Mouse (Mus musculus): ENCODE results near the gene Btbd19. TPM values are rescaled to one million over a fixed set of nuclear protein-coding genes. Genes with fewer than 3 reads are reported as not detected.
A peak's percentile ranks its signal among the peaks of the same experiment; 100 is the strongest.

Btbd19 gene
- polyA plus RNA-seq, 1 experiment from 2014 or later, result 6.2 TPM

DNA sequence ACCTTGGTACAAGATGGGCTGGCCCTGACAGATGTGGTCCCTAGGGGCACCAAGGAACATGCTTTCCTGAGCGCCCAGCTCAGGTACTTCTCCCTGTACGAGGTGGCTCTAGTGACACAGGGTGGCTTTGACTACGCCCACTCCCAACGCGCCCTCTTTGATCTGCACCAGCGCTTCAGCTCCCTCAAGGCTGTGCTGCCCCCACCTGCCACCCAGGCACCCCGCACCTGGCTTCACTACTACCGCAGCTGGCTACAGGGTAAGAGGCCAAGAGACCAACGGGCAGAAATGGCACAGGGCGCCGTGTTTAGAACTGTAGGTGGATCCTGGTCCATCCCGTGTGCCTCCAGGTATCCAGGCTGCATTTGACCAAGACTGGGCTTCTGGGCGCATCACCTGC, 15.3 kb downstream of the Btbd19 start:
- Histone ChIP-seq H3K9ac (no peak overlapping the region), H3K27ac (no peak overlapping the region)

DNA sequence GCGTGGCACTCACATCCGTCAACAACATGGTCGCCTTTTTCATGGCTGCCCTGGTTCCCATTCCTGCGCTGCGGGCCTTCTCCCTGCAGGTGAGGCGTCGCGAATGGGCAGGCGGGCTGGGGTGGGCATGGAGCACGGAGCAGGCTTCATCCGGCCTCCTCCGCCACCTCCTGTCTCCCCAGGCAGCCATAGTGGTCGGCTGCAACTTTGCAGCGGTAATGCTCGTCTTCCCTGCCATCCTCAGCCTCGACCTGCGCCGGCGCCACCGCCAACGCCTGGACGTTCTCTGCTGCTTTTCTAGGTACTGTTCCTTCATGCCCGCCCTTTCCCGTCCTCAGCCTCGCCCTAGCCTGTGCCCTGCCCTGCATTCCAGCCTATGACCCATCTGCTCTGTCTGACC, 16.2 kb downstream of the Btbd19 start:
- no peaks in the 10 kb centered on the region for H3K9me3 ChIP-seq
- no peak overlapping the region for H3K4me3 ChIP-seq
- 93% methylated on average over 25 of the region's 25 CpGs for WGBS
- H3K9ac ChIP-seq, result no peak overlapping the region
- H3K4me1 ChIP-seq, result peaks cover 16% of the 10 kb centered on the region
- no peak for ATAC-seq (ENCODE audit: insufficient number of reproducible peaks, insufficient read depth, low FRiP score, low TSS enrichment, low read depth)
- H3K4me2 ChIP-seq, result no peak overlapping the region
- no peak overlapping the region for H3K27ac ChIP-seq
- H3K36me3 ChIP-seq, result peaks cover 58% of the 10 kb centered on the region
- no peaks in the 10 kb centered on the region; the same call in 1 of the 2 replicates for H3K27me3 ChIP-seq

More for the DNA sequence above, 15.3 kb downstream of the Btbd19 start:
- Histone ChIP-seq H3K4me3 (no peak overlapping the region), H3K4me2 (no peak overlapping the region), H3K27me3 (no peaks in the 10 kb centered on the region), H3K36me3 (peaks cover 62% of the 10 kb centered on the region), H3K9me3 (no peaks in the 10 kb centered on the region), H3K4me1 (peaks cover 7% of the 10 kb centered on the region)
- ATAC-seq (ENCODE audit: insufficient number of reproducible peaks, insufficient read depth, low FRiP score, low TSS enrichment, low read depth), result no peak
- 90% methylated on average over 13 of the region's 13 CpGs for WGBS

DNA sequence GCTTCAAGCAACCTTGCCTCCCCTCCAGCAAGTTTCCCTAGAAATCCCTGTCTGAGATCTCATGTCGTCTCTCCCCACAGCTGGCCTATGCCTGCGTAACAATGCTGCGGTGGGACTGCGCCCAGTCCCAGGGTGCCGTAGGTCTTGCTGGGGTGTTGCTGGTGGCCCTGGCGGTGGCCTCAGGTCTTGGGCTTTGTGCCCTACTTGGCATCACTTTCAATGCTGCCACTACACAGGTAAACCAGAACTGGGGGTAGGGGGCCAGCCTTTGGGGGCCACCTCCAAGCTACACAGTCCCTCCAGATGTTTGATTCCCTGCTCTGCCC, 17.0 kb downstream of the Btbd19 start:
- 93% methylated on average over 6 of the region's 6 CpGs for WGBS

DNA sequence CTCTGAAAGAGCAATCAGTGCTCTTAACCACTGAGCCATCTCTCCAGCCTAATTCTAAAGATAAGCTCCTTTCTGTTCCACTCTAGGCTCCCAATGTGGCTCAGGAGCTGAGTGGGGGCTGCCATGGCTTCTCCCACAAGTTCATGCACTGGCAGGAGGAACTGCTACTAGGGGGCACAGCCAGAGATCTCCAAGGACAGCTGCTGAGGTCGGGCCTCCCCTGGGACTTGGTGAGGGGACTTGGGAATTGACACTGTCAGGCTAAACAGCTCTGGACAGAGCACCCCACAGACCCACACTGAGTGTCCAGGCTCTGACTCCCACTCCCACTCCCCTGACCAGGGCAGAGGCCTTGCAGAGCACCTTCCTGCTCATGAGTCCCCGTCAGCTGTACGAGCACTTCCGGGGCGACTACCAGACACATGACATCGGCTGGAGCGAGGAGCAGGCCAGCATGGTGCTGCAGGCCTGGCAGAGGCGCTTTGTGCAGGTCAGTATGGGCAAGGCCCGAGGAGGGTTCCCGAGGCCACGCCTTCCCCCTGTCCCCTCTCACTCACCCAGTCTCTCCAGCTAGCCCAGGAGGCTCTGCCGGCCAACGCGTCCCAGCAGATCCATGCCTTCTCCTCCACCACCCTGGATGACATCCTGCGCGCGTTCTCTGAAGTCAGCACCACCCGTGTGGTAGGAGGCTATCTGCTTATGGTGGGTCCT, 17.6 kb downstream of the Btbd19 start:
- H3K27me3 ChIP-seq, result no peaks in the 10 kb centered on the region; the same call in 1 of the 2 replicates
- no peak overlapping the region for H3K4me3 ChIP-seq
- no peak overlapping the region for H3K27ac ChIP-seq
- no peak for ATAC-seq (ENCODE audit: insufficient number of reproducible peaks, insufficient read depth, low FRiP score, low TSS enrichment, low read depth)
- no peak overlapping the region for H3K4me2 ChIP-seq
- peaks cover 28% of the 10 kb centered on the region for H3K4me1 ChIP-seq
- H3K36me3 ChIP-seq, result peaks cover 48% of the 10 kb centered on the region
- WGBS, result 87% methylated on average over 18 of the region's 18 CpGs
- H3K9me3 ChIP-seq, result no peaks in the 10 kb centered on the region
- no peak overlapping the region for H3K9ac ChIP-seq

More for the DNA sequence above, 17.0 kb downstream of the Btbd19 start:
- no peak overlapping the region for H3K9ac ChIP-seq
- no peaks in the 10 kb centered on the region; the same call in 1 of the 2 replicates for H3K27me3 ChIP-seq
- ATAC-seq (ENCODE audit: insufficient number of reproducible peaks, insufficient read depth, low FRiP score, low TSS enrichment, low read depth), result no peak
- peaks cover 51% of the 10 kb centered on the region for H3K36me3 ChIP-seq
- H3K4me2 ChIP-seq, result no peak overlapping the region
- H3K4me1 ChIP-seq, result peaks cover 25% of the 10 kb centered on the region
- H3K27ac ChIP-seq, result no peak overlapping the region
- no peaks in the 10 kb centered on the region for H3K9me3 ChIP-seq
- no peak overlapping the region for H3K4me3 ChIP-seq

DNA sequence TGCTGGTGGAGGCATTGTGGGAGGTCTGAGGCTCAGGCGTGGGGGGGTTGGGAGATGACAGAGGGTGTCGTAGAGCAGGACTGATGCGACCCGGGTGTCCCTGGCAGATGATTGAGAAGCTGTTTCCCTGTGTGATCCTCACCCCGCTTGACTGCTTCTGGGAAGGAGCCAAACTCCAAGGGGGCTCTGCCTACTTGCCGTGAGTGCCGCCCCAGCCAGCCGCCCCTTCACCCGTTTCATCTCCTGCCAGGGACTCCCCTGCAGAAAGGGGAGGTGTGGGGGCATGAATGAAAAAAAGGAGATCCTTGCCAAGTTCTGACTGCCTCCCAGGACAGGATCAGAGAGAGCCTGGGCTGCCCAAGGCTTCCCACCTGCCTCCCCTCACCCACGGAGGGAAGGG, 20.4 kb downstream of the Btbd19 start:
- H3K36me3 ChIP-seq, result peaks cover 37% of the 10 kb centered on the region
- no peaks in the 10 kb centered on the region; the same call in 1 of the 2 replicates for H3K27me3 ChIP-seq
- ATAC-seq (ENCODE audit: insufficient number of reproducible peaks, insufficient read depth, low FRiP score, low TSS enrichment, low read depth), result no peak
- H3K27ac ChIP-seq, result 0 out of 2 replicates have a peak overlapping the region, but pooled peaks have one; percentile 22
- H3K4me2 ChIP-seq, result peak overlapping the region; percentile 18; the same call in 1 of the 2 replicates
- H3K4me1 ChIP-seq, result peaks cover 42% of the 10 kb centered on the region
- no peak overlapping the region for H3K4me3 ChIP-seq
- 43% methylated on average over 10 of the region's 10 CpGs for WGBS
- H3K9ac ChIP-seq, result peak overlapping the region; percentile 21; the same call in 1 of the 2 replicates
- no peaks in the 10 kb centered on the region for H3K9me3 ChIP-seq

DNA sequence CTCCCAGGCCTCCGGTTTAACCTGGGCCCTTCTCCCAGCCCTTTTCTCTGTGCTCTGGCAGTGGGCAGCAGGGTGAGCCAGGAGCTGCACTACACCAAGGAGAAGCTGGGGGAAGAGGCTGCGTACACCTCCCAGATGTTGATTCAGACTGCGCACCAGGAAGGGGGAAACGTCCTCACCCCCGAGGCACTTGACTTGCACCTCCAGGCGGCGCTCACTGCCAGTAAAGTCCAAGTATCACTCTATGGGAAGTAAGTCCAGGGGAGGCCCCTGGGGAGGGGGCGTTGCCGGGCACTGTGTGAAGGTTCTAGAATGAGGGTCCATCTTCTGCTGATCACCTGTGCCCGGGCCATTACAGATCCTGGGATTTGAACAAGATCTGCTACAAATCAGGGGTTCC, 20.9 kb downstream of the Btbd19 start:
- H3K4me3 ChIP-seq, result no peak overlapping the region
- H3K36me3 ChIP-seq, result peaks cover 32% of the 10 kb centered on the region
- no peaks in the 10 kb centered on the region; the same call in 1 of the 2 replicates for H3K27me3 ChIP-seq
- peaks cover 46% of the 10 kb centered on the region for H3K4me1 ChIP-seq
- WGBS, result 74% methylated on average over 10 of the region's 10 CpGs
- H3K9ac ChIP-seq, result no peak overlapping the region
- ATAC-seq (ENCODE audit: insufficient number of reproducible peaks, insufficient read depth, low FRiP score, low TSS enrichment, low read depth), result no peak
- no peak overlapping the region for H3K4me2 ChIP-seq
- H3K9me3 ChIP-seq, result no peaks in the 10 kb centered on the region
- 0 out of 2 replicates have a peak overlapping the region, but pooled peaks have one; percentile 22 for H3K27ac ChIP-seq

DNA sequence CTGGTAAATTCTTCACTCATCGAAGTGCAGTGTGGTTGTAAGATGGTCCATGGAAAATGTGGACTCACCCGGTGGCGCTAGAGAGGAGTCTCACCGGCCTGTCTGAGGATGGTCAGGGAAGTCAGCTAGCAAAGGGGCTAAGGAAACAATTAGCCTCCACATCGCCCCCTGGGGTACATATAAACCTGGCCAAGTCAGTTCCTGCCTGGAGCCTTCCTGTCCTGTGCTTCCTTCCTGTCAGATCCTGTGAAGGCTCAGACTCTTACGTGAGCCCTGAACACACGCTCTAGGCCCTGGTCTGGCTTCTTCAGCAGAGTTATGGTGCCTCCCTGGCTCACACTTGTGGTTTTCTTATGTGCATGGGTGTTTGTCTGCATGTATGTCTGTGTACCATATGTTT, 24.3 kb downstream of the Btbd19 start:
- H3K4me2 ChIP-seq, result no peak overlapping the region
- H3K36me3 ChIP-seq, result peaks cover 14% of the 10 kb centered on the region
- ATAC-seq (ENCODE audit: insufficient number of reproducible peaks, insufficient read depth, low FRiP score, low TSS enrichment, low read depth), result no peak
- no peaks in the 10 kb centered on the region; the same call in 1 of the 2 replicates for H3K27me3 ChIP-seq
- H3K27ac ChIP-seq, result no peak overlapping the region
- H3K4me3 ChIP-seq, result no peak overlapping the region
- peaks cover 74% of the 10 kb centered on the region for H3K4me1 ChIP-seq
- H3K9ac ChIP-seq, result no peak overlapping the region
- WGBS, result 39% methylated on average over 7 of the region's 7 CpGs
- H3K9me3 ChIP-seq, result no peaks in the 10 kb centered on the region

DNA sequence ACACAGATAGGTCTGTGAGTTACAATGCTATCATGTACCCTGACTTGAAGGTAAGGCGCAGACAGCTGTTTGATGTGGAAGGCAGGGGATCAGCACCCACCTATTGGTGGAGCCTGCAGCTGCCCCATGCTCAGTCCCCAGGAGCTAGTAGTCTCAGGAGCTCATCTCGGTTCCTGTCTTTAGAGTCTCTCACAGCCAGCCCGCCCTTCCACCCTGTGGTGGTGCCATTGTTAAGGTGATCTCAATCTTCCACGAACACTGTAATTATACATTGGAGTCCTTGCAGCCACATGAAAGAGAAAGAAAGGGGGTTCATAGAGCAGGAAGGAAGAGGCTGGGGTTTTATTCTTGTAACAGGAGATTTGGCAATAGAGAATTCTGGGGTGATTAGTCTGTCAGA, 25.5 kb downstream of the Btbd19 start:
- H3K4me3 ChIP-seq, result no peak overlapping the region

DNA sequence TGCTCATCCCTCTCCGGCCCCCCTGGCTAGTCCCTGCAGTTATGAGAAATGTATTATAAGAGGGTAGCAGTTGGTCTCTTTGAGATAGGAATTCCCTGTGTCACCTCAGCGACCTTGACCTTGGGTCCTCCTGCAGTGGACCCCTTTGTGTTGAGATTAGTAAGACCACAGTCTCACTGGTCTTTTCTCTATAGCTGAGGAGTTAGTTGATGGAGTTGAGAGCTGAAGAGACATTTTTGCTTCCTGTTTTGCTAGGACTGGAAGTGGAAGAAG, 26.8 kb downstream of the Btbd19 start:
- WGBS, result 53% methylated on average over 2 of the region's 2 CpGs
- Histone ChIP-seq H3K4me1 (peaks cover 62% of the 10 kb centered on the region), H3K9ac (peak overlapping the region; percentile 28), H3K27ac (peak overlapping the region; percentile 78), H3K4me3 (peak overlapping the region; percentile 65), H3K27me3 (no peaks in the 10 kb centered on the region), H3K36me3 (peaks cover 7% of the 10 kb centered on the region; the same call in 1 of the 2 replicates), H3K4me2 (peak overlapping the region; percentile 96), H3K9me3 (no peaks in the 10 kb centered on the region)
- no peak for ATAC-seq (ENCODE audit: insufficient number of reproducible peaks, insufficient read depth, low FRiP score, low TSS enrichment, low read depth)

More for the DNA sequence above, 25.5 kb downstream of the Btbd19 start:
- Histone ChIP-seq H3K4me1 (peaks cover 76% of the 10 kb centered on the region), H3K27me3 (no peaks in the 10 kb centered on the region; the same call in 1 of the 2 replicates), H3K9me3 (no peaks in the 10 kb centered on the region), H3K9ac (no peak overlapping the region), H3K4me2 (no peak overlapping the region; the same call in 1 of the 2 replicates), H3K36me3 (peaks cover 11% of the 10 kb centered on the region), H3K27ac (no peak overlapping the region)
- no peak for ATAC-seq (ENCODE audit: insufficient number of reproducible peaks, insufficient read depth, low FRiP score, low TSS enrichment, low read depth)
- 57% methylated on average over 4 of the region's 4 CpGs for WGBS

DNA sequence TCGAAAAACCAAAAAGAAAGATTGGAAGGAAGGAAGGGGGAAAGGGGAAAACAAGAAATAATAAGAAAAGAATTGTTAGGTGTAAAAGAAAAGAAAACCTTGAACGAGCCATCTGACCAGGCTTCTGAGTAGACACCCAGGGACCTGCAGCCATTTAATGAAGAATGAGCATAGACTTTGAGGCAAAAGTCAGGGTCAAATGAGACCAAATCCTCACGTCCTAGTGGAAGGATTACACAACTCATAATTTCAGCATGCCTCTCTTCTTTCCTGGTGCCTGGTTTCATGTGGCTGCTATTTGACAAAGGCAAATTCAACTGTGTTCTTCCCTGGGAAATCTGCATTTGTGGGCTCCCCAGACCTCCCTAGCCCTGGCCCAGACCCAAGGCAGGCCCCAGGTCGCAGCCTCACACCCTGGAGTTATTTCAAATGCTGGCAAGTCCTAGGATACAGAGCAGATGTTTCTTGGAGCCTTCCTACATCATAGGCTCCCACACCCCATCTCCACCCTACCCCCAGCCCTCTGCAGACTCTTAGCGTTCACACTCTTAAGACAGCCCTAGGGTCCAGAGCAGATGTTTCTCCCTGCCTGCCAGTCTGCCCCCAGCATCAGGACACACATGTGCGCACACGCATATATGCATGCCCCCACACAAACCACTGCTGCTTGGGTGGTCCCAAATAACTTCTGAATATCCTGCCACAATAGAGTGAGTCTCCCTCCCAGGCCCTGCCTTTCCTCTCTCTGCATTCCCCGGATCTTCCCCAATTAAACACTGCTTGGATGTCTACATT, 27.4 kb downstream of the Btbd19 start:
- H3K4me3 ChIP-seq, result peak overlapping the region; percentile 65
- peak; percentile 60 for ATAC-seq (ENCODE audit: insufficient number of reproducible peaks, insufficient read depth, low FRiP score, low TSS enrichment, low read depth)
- WGBS, result 31% methylated on average over 8 of the region's 8 CpGs

DNA sequence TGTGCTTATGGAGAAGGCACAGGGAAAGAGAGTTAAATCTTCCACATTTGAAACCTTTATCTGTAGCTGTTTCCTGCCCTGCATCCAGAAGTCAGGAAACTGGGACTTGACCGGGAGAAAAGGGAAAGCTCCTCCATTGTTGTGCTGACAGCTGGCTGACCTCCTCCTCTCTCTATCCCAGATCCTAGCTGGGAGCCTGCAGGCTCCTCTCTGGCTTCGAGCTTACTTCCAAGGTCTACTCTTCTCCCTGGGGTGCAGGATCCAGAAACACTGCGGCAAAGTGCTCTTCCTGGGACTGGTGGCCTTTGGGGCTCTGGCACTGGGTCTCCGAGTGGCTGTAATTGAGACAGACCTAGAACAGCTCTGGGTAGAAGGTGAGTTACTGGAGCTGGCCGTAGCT, 28.9 kb downstream of the Btbd19 start:
- Histone ChIP-seq H3K36me3 (peaks cover 7% of the 10 kb centered on the region; the same call in 1 of the 2 replicates), H3K27me3 (no peaks in the 10 kb centered on the region), H3K9me3 (no peaks in the 10 kb centered on the region), H3K4me3 (peak overlapping the region; percentile 65), H3K4me2 (peak overlapping the region; percentile 96), H3K4me1 (peaks cover 57% of the 10 kb centered on the region), H3K9ac (peak overlapping the region; percentile 74), H3K27ac (peak overlapping the region; percentile 78)
- 12% methylated on average over 5 of the region's 5 CpGs for WGBS
- ATAC-seq (ENCODE audit: insufficient number of reproducible peaks, insufficient read depth, low FRiP score, low TSS enrichment, low read depth), result no peak

More for the DNA sequence above, 27.4 kb downstream of the Btbd19 start:
- H3K27me3 ChIP-seq, result no peaks in the 10 kb centered on the region
- no peaks in the 10 kb centered on the region for H3K9me3 ChIP-seq
- H3K9ac ChIP-seq, result peak overlapping the region; percentile 28
- peaks cover 59% of the 10 kb centered on the region for H3K4me1 ChIP-seq
- H3K4me2 ChIP-seq, result peak overlapping the region; percentile 96
- H3K27ac ChIP-seq, result peak overlapping the region; percentile 78
- H3K36me3 ChIP-seq, result peaks cover 7% of the 10 kb centered on the region; the same call in 1 of the 2 replicates
